Comparison of ENCODE assay signal across 11 mouse cellular contexts in genomic region chr8:117085521-117085920, GRCm38 (mm10). TPM values are rescaled to one million over a fixed set of nuclear protein-coding genes. Genes with fewer than 3 reads are reported as not detected.
DNase-seq lines count a peak whose midpoint lies in the region; ATAC-seq and TF ChIP-seq lines count a peak whose summit lies in the region.
"Had no signal": no experiment of that assay in that cellular context is flagged by ENCODE, and none has a peak within 500 bp of the region (broad histone marks: within the 10 kb centered on the region; RNA-seq: fewer than 3 reads in every experiment).

No protein-coding gene starts in this region.

- H3K36me3 ChIP-seq in heart, embryonic 13.5 days: no peaks in the 10 kb centered on the region
- no peaks in the 10 kb centered on the region for H3K36me3 ChIP-seq in liver, embryonic 14.5 days (replicated peaks; ENCODE audit: control insufficient read depth, insufficient read depth, low read depth)
- H3K36me3 ChIP-seq: embryonic facial prominence, embryonic 12.5 days had no signal

- peak overlapping the region; percentile 28 for H3K4me2 ChIP-seq in heart, embryonic 13.5 days
- peak overlapping the region; percentile 61 for H3K4me2 ChIP-seq in liver, embryonic 14.5 days (ENCODE audit: low read depth)
- H3K4me2 ChIP-seq: embryonic facial prominence, embryonic 12.5 days had no signal

- no peak; the same call in 1 of the 2 replicates for ATAC-seq in heart, embryonic 13.5 days (ENCODE audit: extremely low read depth, insufficient number of reproducible peaks, low FRiP score, low TSS enrichment)
- peak; percentile 70 for ATAC-seq in erythroblast, adult 5-6 weeks (replicated peaks; ENCODE audit: low FRiP score, poor library complexity, severe bottlenecking)
- ATAC-seq in liver, embryonic 14.5 days (ENCODE audit: insufficient read depth): peak; percentile 93

- peaks cover 11% of the 10 kb centered on the region for H3K27me3 ChIP-seq in heart, embryonic 13.5 days (replicated peaks)
- H3K27me3 ChIP-seq in liver, embryonic 14.5 days (ENCODE audit: control insufficient read depth, insufficient read depth, low read length): no peaks in the 10 kb centered on the region

- H3K4me1 ChIP-seq in heart, embryonic 13.5 days: peaks cover 42% of the 10 kb centered on the region
- peaks cover 59 to 73% of the 10 kb centered on the region in 2 experiments for H3K4me1 ChIP-seq in liver, embryonic 14.5 days (replicated peaks; ENCODE audit: control insufficient read depth in 2 of 2, insufficient read depth in 2 of 2, low read length in 1 of 2)
- H3K4me1 ChIP-seq: embryonic facial prominence, embryonic 12.5 days had no signal

- 9% methylated on average over 8 of the region's 8 CpGs for WGBS in heart, embryonic 13.5 days
- WGBS in liver, embryonic 14.5 days (ENCODE audit: insufficient replicate concordance): 5% methylated on average over 8 of the region's 8 CpGs

- H3K4me3 ChIP-seq in heart, embryonic 13.5 days: no peak overlapping the region
- no peak overlapping the region for H3K4me3 ChIP-seq in liver, embryonic 14.5 days (ENCODE audit: insufficient read depth in 1 of 2, low read depth in 2 of 2, low read length in 2 of 2)
- H3K4me3 ChIP-seq: embryonic facial prominence, embryonic 12.5 days had no signal

- H3K9ac ChIP-seq in heart, embryonic 13.5 days: peak overlapping the region; percentile 40; the same call in 1 of the 2 replicates
- peak overlapping the region; percentile 35 for H3K9ac ChIP-seq in liver, embryonic 14.5 days (replicated peaks)
- H3K9ac ChIP-seq: embryonic facial prominence, embryonic 12.5 days had no signal

- DNase-seq in heart, adult 8-10 months (ENCODE audit: low spot score): no peak
- peak; percentile 45 for DNase-seq in 3T3-L1 (ENCODE audit: low read depth, low spot score)
- peak; percentile 73 to 83 (median 76) for DNase-seq in liver, embryonic 14.5 days (ENCODE audit: low read depth in 3 of 3, low spot score in 3 of 3)
- no peak for DNase-seq in cerebellum, postnatal 25 days
- no peak for DNase-seq in cerebellum, postnatal 10 days
- no peak for DNase-seq in testis, postnatal 10 days (ENCODE audit: low spot score)
- DNase-seq: adrenal gland, adult 8-10 months had no signal

- no peaks in the 10 kb centered on the region for H3K9me3 ChIP-seq in heart, embryonic 13.5 days
- no peaks in the 10 kb centered on the region for H3K9me3 ChIP-seq in liver, embryonic 14.5 days (ENCODE audit: control insufficient read depth, low read length)
- H3K9me3 ChIP-seq: embryonic facial prominence, embryonic 12.5 days had no signal

- TF ChIP-seq EP300 in liver, embryonic 14.5 days (IDR thresholded peaks at IDR 0.05; ENCODE audit: low read depth): peak; percentile 95

- H3K27ac ChIP-seq in heart, embryonic 13.5 days (replicated peaks): peak overlapping the region; percentile 59
- peak overlapping the region; percentile 82 for H3K27ac ChIP-seq in liver, embryonic 14.5 days
- H3K27ac ChIP-seq: embryonic facial prominence, embryonic 12.5 days had no signal

- TF ChIP-seq CTCF in liver, embryonic 14.5 days (IDR thresholded peaks at IDR 0.05; ENCODE audit: low read depth): no peak

RNA-seq across cellular contexts. Expression of gene Pkd1l2, which starts 3.3 kb away (rescaled TPM):
- not detected in 2 replicates for polyA plus RNA-seq in heart, embryonic 13.5 days (2015; fragmentation: Nextera tagmentation; extraction: Ambion mirVana)
- under 1 TPM in 2 of 4 experiments, not detected in 2; 0.03 to 0.17 TPM for total RNA-seq in heart, adult 8-10 months (2022)
- total RNA-seq in erythroblast, adult 5-6 weeks (2015; ENCODE audit: low replicate concordance): not detected in 2 replicates
- total RNA-seq in erythroblast, adult 5-6 weeks (2017; ENCODE audit: low replicate concordance): not detected in 2 replicates
- not detected in 2 replicates for polyA plus RNA-seq in liver, embryonic 14.5 days (2012; rRNA removed)
- polyA plus RNA-seq in liver, embryonic 14.5 days (2014; fragmentation: Nextera tagmentation; extraction: Ambion mirVana): not detected in 2 replicates
- total RNA-seq: CH12.LX had no signal
- polyA plus RNA-seq: embryonic facial prominence, embryonic 12.5 days had no signal

RNA-seq across cellular contexts. Expression of gene Bco1, which starts 10.1 kb away (rescaled TPM):
- 0.31 and 0.34 TPM in 2 replicates for polyA plus RNA-seq in heart, embryonic 13.5 days (2015; fragmentation: Nextera tagmentation; extraction: Ambion mirVana)
- not detected for total RNA-seq in heart, adult 8-10 months (2022)
- not detected in 2 replicates for total RNA-seq in erythroblast, adult 5-6 weeks (2015; ENCODE audit: low replicate concordance)
- total RNA-seq in erythroblast, adult 5-6 weeks (2017; ENCODE audit: low replicate concordance): not detected in 2 replicates
- 4.3 and 5.2 TPM in 2 replicates for polyA plus RNA-seq in liver, embryonic 14.5 days (2012; rRNA removed)
- polyA plus RNA-seq in liver, embryonic 14.5 days (2014; fragmentation: Nextera tagmentation; extraction: Ambion mirVana): 3.2 and 4.3 TPM in 2 replicates
- total RNA-seq: CH12.LX had no signal

Comparison
In these comparisons a context has a peak if more than half of its experiments do, and no peak if none do; other contexts are left out.
1. DNase-seq: peak in 3T3-L1 (single experiment) and liver, embryonic 14.5 days (3 of 3); none in heart, adult 8-10 months (single experiment), cerebellum, postnatal 25 days (0 of 2), cerebellum, postnatal 10 days (0 of 2) and testis, postnatal 10 days (single experiment).